Mouse (Mus musculus) E14TG2a.4 (cell line): ENCODE data around the gene Lcn10.

Experiments
- CTCF ChIP-seq: conservative IDR thresholded peaks from 2 replicates; pipeline ENCODE4 v1.5.1; 2014; ENCODE audit warnings: low read length
- NANOG ChIP-seq: IDR thresholded peaks from 2 replicates; pipeline ENCODE4 v1.6.1; 2014; ENCODE audit warnings: borderline replicate concordance, low read length, mixed read lengths
- POU5F1 ChIP-seq: IDR thresholded peaks from 2 replicates; pipeline ENCODE4 v1.6.1; 2014; ENCODE audit warnings: low read length, borderline replicate concordance

- no peak for TF ChIP-seq CTCF
- TF ChIP-seq NANOG, result no peak
- TF ChIP-seq POU5F1, result no peak
Measured at GRCm38 (mm10) chr2:25657652-25658051, 24.9 kb upstream of the Lcn10 start, which contains the start of gene Lcn5.
